Mouse (Mus musculus): Measurements from ENCODE around the gene Atp11a.

GRCm38 (mm10) chr8:12774872-12775298 is 18.1 kb downstream of the Atp11a start:
- TF ChIP-seq CTCF (IDR thresholded peaks at IDR 0.05; ENCODE audit: low read depth, low read length) (no peak), POLR2A (IDR thresholded peaks at IDR 0.05; ENCODE audit: borderline replicate concordance, low read depth, low read length) (no peak)
